Mouse (Mus musculus): ENCODE data around the gene Kbtbd12. TPM values are rescaled to one million over a fixed set of nuclear protein-coding genes. Genes with fewer than 3 reads are reported as not detected.

Gene Kbtbd12
- polyA plus RNA-seq, 1 experiment from 2014 or later: 0.20 TPM

- 35% methylated on average over 4 of the region's 4 CpGs for WGBS
- DNase-seq (ENCODE audit: low spot score) (peak; percentile 82), ATAC-seq (peak; percentile 52; the same call in 1 of the 2 replicates)
- no peak overlapping the region for H3K27ac ChIP-seq (ENCODE audit: low read depth, low read length)
- no peak overlapping the region for H3K4me3 ChIP-seq (ENCODE audit: low read depth, low read length)
- no peaks in the 10 kb centered on the region for H3K4me1 ChIP-seq (ENCODE audit: control insufficient read depth, insufficient read depth, low read length)
- H3K4me2 ChIP-seq (ENCODE audit: low read length): no peak overlapping the region
- H3K9ac ChIP-seq (ENCODE audit: low read length): no peak overlapping the region; the same call in 1 of the 2 replicates
- H3K27me3 ChIP-seq (replicated peaks; ENCODE audit: control insufficient read depth, insufficient read depth, low read length): peaks cover 13% of the 10 kb centered on the region; the same call in 1 of the 2 replicates
- no peaks in the 10 kb centered on the region for H3K36me3 ChIP-seq (ENCODE audit: control insufficient read depth, insufficient read depth, low read length)
- no peaks in the 10 kb centered on the region for H3K9me3 ChIP-seq (replicated peaks; ENCODE audit: control insufficient read depth, low read length)
Observed at GRCm38 (mm10) chr6:88549137-88549814, 88.5 kb downstream of the Kbtbd12 start.

GRCm38 (mm10) chr6:88548405-88549049 is 89.2 kb downstream of the Kbtbd12 start:
- H3K36me3 ChIP-seq (ENCODE audit: control insufficient read depth, insufficient read depth, low read length): no peaks in the 10 kb centered on the region
- no peak overlapping the region for H3K9ac ChIP-seq (ENCODE audit: low read length)
- no peaks in the 10 kb centered on the region for H3K4me1 ChIP-seq (ENCODE audit: control insufficient read depth, insufficient read depth, low read length)
- DNase-seq (ENCODE audit: low spot score) (no peak), ATAC-seq (no peak)
- 85% methylated on average over 10 of the region's 10 CpGs for WGBS
- H3K4me2 ChIP-seq (ENCODE audit: low read length): no peak overlapping the region
- no peaks in the 10 kb centered on the region for H3K9me3 ChIP-seq (replicated peaks; ENCODE audit: control insufficient read depth, low read length)
- H3K27ac ChIP-seq (ENCODE audit: low read depth, low read length): no peak overlapping the region
- H3K4me3 ChIP-seq (ENCODE audit: low read depth, low read length): no peak overlapping the region
- H3K27me3 ChIP-seq (replicated peaks; ENCODE audit: control insufficient read depth, insufficient read depth, low read length): peaks cover 13% of the 10 kb centered on the region; the same call in 1 of the 2 replicates

GRCm38 (mm10) chr6:88545397-88545790 is 92.4 kb downstream of the Kbtbd12 start:
- H3K4me3 ChIP-seq (ENCODE audit: low read depth, low read length): no peak overlapping the region
- WGBS: 14% methylated on average over 10 of the region's 10 CpGs
- no peak for DNase-seq (ENCODE audit: low spot score)
- H3K4me2 ChIP-seq (ENCODE audit: low read length): no peak overlapping the region
- no peak overlapping the region for H3K9ac ChIP-seq (ENCODE audit: low read length)
- H3K27ac ChIP-seq (ENCODE audit: low read depth, low read length): no peak overlapping the region
- H3K9me3 ChIP-seq (replicated peaks; ENCODE audit: control insufficient read depth, low read length): no peaks in the 10 kb centered on the region
- ATAC-seq: no peak
- H3K36me3 ChIP-seq (ENCODE audit: control insufficient read depth, insufficient read depth, low read length): no peaks in the 10 kb centered on the region
- no peaks in the 10 kb centered on the region for H3K4me1 ChIP-seq (ENCODE audit: control insufficient read depth, insufficient read depth, low read length)
- H3K27me3 ChIP-seq (replicated peaks; ENCODE audit: control insufficient read depth, insufficient read depth, low read length): peaks cover 13% of the 10 kb centered on the region; the same call in 1 of the 2 replicates

GRCm38 (mm10) chr6:88544644-88545396 is 92.9 kb downstream of the Kbtbd12 start:
- Histone ChIP-seq H3K4me3 (ENCODE audit: low read depth, low read length) (no peak overlapping the region), H3K4me1 (ENCODE audit: control insufficient read depth, insufficient read depth, low read length) (no peaks in the 10 kb centered on the region), H3K27ac (ENCODE audit: low read depth, low read length) (0 out of 2 replicates have a peak overlapping the region, but pooled peaks have one; percentile 33), H3K27me3 (replicated peaks; ENCODE audit: control insufficient read depth, insufficient read depth, low read length) (peaks cover 13% of the 10 kb centered on the region; the same call in 1 of the 2 replicates), H3K9ac (ENCODE audit: low read length) (no peak overlapping the region), H3K4me2 (ENCODE audit: low read length) (no peak overlapping the region), H3K9me3 (replicated peaks; ENCODE audit: control insufficient read depth, low read length) (no peaks in the 10 kb centered on the region), H3K36me3 (ENCODE audit: control insufficient read depth, insufficient read depth, low read length) (no peaks in the 10 kb centered on the region)
- DNase-seq (ENCODE audit: low spot score) (peak; percentile 17), ATAC-seq (no peak)
- 29% methylated on average over 11 of the region's 11 CpGs for WGBS

GRCm38 (mm10) chr6:88544241-88544640 is 93.5 kb downstream of the Kbtbd12 start:
- Histone ChIP-seq H3K4me1 (ENCODE audit: control insufficient read depth, insufficient read depth, low read length) (no peaks in the 10 kb centered on the region), H3K27me3 (replicated peaks; ENCODE audit: control insufficient read depth, insufficient read depth, low read length) (peaks cover 13% of the 10 kb centered on the region; the same call in 1 of the 2 replicates), H3K9me3 (replicated peaks; ENCODE audit: control insufficient read depth, low read length) (no peaks in the 10 kb centered on the region), H3K36me3 (ENCODE audit: control insufficient read depth, insufficient read depth, low read length) (no peaks in the 10 kb centered on the region), H3K9ac (ENCODE audit: low read length) (no peak overlapping the region), H3K4me3 (ENCODE audit: low read depth, low read length) (no peak overlapping the region), H3K4me2 (ENCODE audit: low read length) (no peak overlapping the region), H3K27ac (ENCODE audit: low read depth, low read length) (no peak overlapping the region)
- DNase-seq (ENCODE audit: low spot score) (no peak), ATAC-seq (no peak)
- 85% methylated on average over 3 of the region's 3 CpGs for WGBS

GRCm38 (mm10) chr6:88540093-88540755 is 97.5 kb downstream of the Kbtbd12 start:
- no peak overlapping the region for H3K27ac ChIP-seq (ENCODE audit: low read depth, low read length)
- H3K9me3 ChIP-seq (replicated peaks; ENCODE audit: control insufficient read depth, low read length): no peaks in the 10 kb centered on the region
- WGBS: 78% methylated on average over 2 of the region's 2 CpGs
- H3K4me2 ChIP-seq (ENCODE audit: low read length): no peak overlapping the region
- no peak for ATAC-seq
- H3K4me1 ChIP-seq (ENCODE audit: control insufficient read depth, insufficient read depth, low read length): no peaks in the 10 kb centered on the region
- no peak for DNase-seq (ENCODE audit: low spot score)
- no peak overlapping the region for H3K4me3 ChIP-seq (ENCODE audit: low read depth, low read length)
- H3K36me3 ChIP-seq (ENCODE audit: control insufficient read depth, insufficient read depth, low read length): no peaks in the 10 kb centered on the region
- no peaks in the 10 kb centered on the region for H3K27me3 ChIP-seq (replicated peaks; ENCODE audit: control insufficient read depth, insufficient read depth, low read length)
- no peak overlapping the region for H3K9ac ChIP-seq (ENCODE audit: low read length)

GRCm38 (mm10) chr6:88530306-88530705 is 107.4 kb downstream of the Kbtbd12 start:
- DNase-seq (ENCODE audit: low spot score): no peak
- no peaks in the 10 kb centered on the region for H3K4me1 ChIP-seq (ENCODE audit: control insufficient read depth, insufficient read depth, low read length)
- no peak overlapping the region for H3K27ac ChIP-seq (ENCODE audit: low read depth, low read length)
- H3K9me3 ChIP-seq (replicated peaks; ENCODE audit: control insufficient read depth, low read length): no peaks in the 10 kb centered on the region
- ATAC-seq: no peak
- H3K36me3 ChIP-seq (ENCODE audit: control insufficient read depth, insufficient read depth, low read length): no peaks in the 10 kb centered on the region
- no peak overlapping the region for H3K4me3 ChIP-seq (ENCODE audit: low read depth, low read length)
- H3K9ac ChIP-seq (ENCODE audit: low read length): no peak overlapping the region
- no peak overlapping the region for H3K4me2 ChIP-seq (ENCODE audit: low read length)
- H3K27me3 ChIP-seq (replicated peaks; ENCODE audit: control insufficient read depth, insufficient read depth, low read length): no peaks in the 10 kb centered on the region

GRCm38 (mm10) chr6:88524056-88524455 is 113.7 kb downstream of the Kbtbd12 start:
- no peak overlapping the region for H3K9ac ChIP-seq (ENCODE audit: low read length)

More at GRCm38 (mm10) chr6:88524056-88524455, 113.7 kb downstream of the Kbtbd12 start:
- H3K9me3 ChIP-seq (replicated peaks; ENCODE audit: control insufficient read depth, low read length): no peaks in the 10 kb centered on the region
- H3K4me1 ChIP-seq (ENCODE audit: control insufficient read depth, insufficient read depth, low read length): peaks cover 3% of the 10 kb centered on the region; the same call in 1 of the 2 replicates
- H3K27ac ChIP-seq (ENCODE audit: low read depth, low read length): no peak overlapping the region
- no peaks in the 10 kb centered on the region for H3K27me3 ChIP-seq (replicated peaks; ENCODE audit: control insufficient read depth, insufficient read depth, low read length)
- ATAC-seq (no peak), DNase-seq (ENCODE audit: low spot score) (no peak)
- H3K4me3 ChIP-seq (ENCODE audit: low read depth, low read length): no peak overlapping the region
- no peaks in the 10 kb centered on the region for H3K36me3 ChIP-seq (ENCODE audit: control insufficient read depth, insufficient read depth, low read length)
- no peak overlapping the region for H3K4me2 ChIP-seq (ENCODE audit: low read length)
- 90% methylated on average over 4 of the region's 4 CpGs for WGBS
